Mouse (Mus musculus) CH12.LX (cell line): Measurements from ENCODE around the gene Vrk3.

Experiments used
- CTCF ChIP-seq, 2 experiments: IDR thresholded peaks in 1 of 2; conservative IDR thresholded peaks in 1 of 2; 2 replicates each; pipeline ENCODE4 v1.5.1; 2011 to 2012; ENCODE audit warnings: low read depth in 2 of 2, low read length in 2 of 2, improper control_type of control experiment in 1 of 2, inconsistent platforms in 1 of 2, mild to moderate bottlenecking in 1 of 2, moderate library complexity in 1 of 2
- MXI1 ChIP-seq: IDR thresholded peaks from 2 replicates; pipeline ENCODE4 v1.6.1; 2011; ENCODE audit warnings: mild to moderate bottlenecking, low read depth, low read length, improper control_type of control experiment
- POLR2A ChIP-seq: IDR thresholded peaks from 2 replicates; pipeline ENCODE4 v1.6.1; 2011; ENCODE audit warnings: low read depth, mild to moderate bottlenecking, improper control_type of control experiment, low read length
- USF2 ChIP-seq: conservative IDR thresholded peaks from 2 replicates; pipeline ENCODE4 v1.6.1; 2011; ENCODE audit warnings: low read depth, low read length, improper control_type of control experiment
- ZNF384 ChIP-seq: IDR thresholded peaks from 2 replicates; pipeline ENCODE4 v1.6.1; 2012; ENCODE audit warnings: low read depth, low read length, improper control_type of control experiment, inconsistent platforms

DNA sequence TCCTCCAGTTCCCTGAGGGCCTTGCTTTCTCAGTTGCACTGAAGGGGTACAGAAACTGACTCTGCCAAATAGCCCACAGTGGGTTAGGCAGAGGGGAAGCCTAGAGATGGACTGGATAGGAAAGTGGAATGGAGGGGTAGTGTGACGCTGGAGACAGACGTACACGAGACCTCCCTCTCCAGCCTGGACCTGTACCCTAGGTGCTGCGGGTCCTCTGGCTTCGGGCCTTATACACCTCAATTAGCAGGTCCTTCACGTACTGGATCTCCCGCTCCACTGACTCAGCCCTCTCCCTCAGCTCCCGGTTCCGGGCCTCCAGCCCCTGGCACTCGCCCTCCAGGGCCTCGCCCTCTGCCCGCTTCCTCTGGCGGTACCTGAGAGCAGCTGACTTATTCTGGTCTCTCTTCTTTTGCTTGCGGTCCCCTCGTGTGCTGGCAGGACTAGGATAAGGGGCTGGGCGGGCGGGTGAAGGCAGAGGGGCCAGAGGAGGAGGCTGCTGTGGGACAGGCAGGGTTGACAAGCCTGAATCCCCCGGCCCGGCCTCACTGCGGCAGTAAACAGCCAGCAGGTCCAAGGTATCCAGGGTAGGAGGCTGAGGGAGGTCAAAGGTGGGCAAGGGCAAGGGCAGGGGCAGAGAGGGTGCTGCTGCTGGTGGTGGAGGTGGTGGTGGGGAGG is 64.6 kb downstream of the Vrk3 start:
- TF ChIP-seq ZNF384: no peak
- no peak for TF ChIP-seq MXI1
- no peak for TF ChIP-seq POLR2A
- no peak for TF ChIP-seq USF2
- no peak for TF ChIP-seq CTCF (conservative IDR thresholded peaks at IDR 0.05 in 1 of 2, IDR thresholded peaks at IDR 0.05 in 1 of 2; ENCODE audit: low read depth in 2 of 2, low read length in 2 of 2)
